In genomic region chr10:80072623-80073489, GRCm38 (mm10) we compare ENCODE assay signal across 10 mouse cellular contexts. TPM values are rescaled to one million over a fixed set of nuclear protein-coding genes. Genes with fewer than 3 reads are reported as not detected.
A peak's percentile ranks its signal among the peaks of the same experiment; 100 is the strongest.
DNase-seq lines count a peak whose midpoint lies in the region; ATAC-seq lines count a peak whose summit lies in the region.
"Had no signal": no experiment of that assay in that cellular context is flagged by ENCODE, and none has a peak within 500 bp of the region (broad histone marks: within the 10 kb centered on the region; RNA-seq: fewer than 3 reads in every experiment).

No protein-coding gene starts in this region.

- H3K4me3 ChIP-seq in kidney, embryonic 14.5 days (ENCODE audit: low read length) = no peak overlapping the region
- no peak overlapping the region for H3K4me3 ChIP-seq in liver, embryonic 15.5 days (replicated peaks)
- H3K4me3 ChIP-seq: left cerebral cortex, adult 2 months had no signal

- H3K27ac ChIP-seq in kidney, embryonic 14.5 days (ENCODE audit: low read depth, low read length) = no peak overlapping the region
- H3K27ac ChIP-seq in liver, embryonic 15.5 days (replicated peaks) = peak overlapping the region; percentile 92

- no peak overlapping the region for H3K9ac ChIP-seq in kidney, embryonic 14.5 days (ENCODE audit: low read depth, low read length)
- H3K9ac ChIP-seq in liver, embryonic 15.5 days = no peak overlapping the region

- peak; percentile 62 for DNase-seq in adrenal gland, postnatal 10 days
- no peak for DNase-seq in adrenal gland, postnatal 25 days
- peak; percentile 48 for DNase-seq in kidney, adult 18-20 months
- DNase-seq in induced T-regulatory cell, adult 2 months (ENCODE audit: low read depth) = peak; percentile 22
- DNase-seq in ovary, postnatal 14 days (ENCODE audit: low spot score) = no peak
- DNase-seq in right cerebral cortex, postnatal 36 days (ENCODE audit: low spot score in 2 of 2) = no peak
- DNase-seq: heart, postnatal 36 days had no signal

- H3K4me2 ChIP-seq in kidney, embryonic 14.5 days (replicated peaks; ENCODE audit: low read depth, low read length) = no peak overlapping the region
- H3K4me2 ChIP-seq in liver, embryonic 15.5 days = no peak overlapping the region

- H3K9me3 ChIP-seq in kidney, embryonic 14.5 days (ENCODE audit: control insufficient read depth, low read length) = no peaks in the 10 kb centered on the region
- H3K9me3 ChIP-seq in liver, embryonic 15.5 days (replicated peaks) = no peaks in the 10 kb centered on the region

- ATAC-seq in kidney, embryonic 14.5 days (ENCODE audit: low FRiP score, low TSS enrichment) = no peak
- no peak for ATAC-seq in liver, embryonic 15.5 days (ENCODE audit: insufficient read depth)

- H3K4me1 ChIP-seq in kidney, embryonic 14.5 days (ENCODE audit: control insufficient read depth, insufficient read depth, low read length) = peaks cover 29% of the 10 kb centered on the region
- H3K4me1 ChIP-seq in liver, embryonic 15.5 days (replicated peaks) = peaks cover 74% of the 10 kb centered on the region

- peaks cover 4% of the 10 kb centered on the region; the same call in 1 of the 2 replicates for H3K36me3 ChIP-seq in kidney, embryonic 14.5 days (ENCODE audit: control insufficient read depth, insufficient read depth, low read length)
- H3K36me3 ChIP-seq in liver, embryonic 15.5 days (replicated peaks) = peaks cover 48% of the 10 kb centered on the region; the same call in 1 of the 2 replicates

- 85% methylated on average over 20 of the region's 20 CpGs for WGBS in kidney, embryonic 14.5 days
- WGBS in liver, embryonic 15.5 days (ENCODE audit: insufficient replicate concordance) = 80% methylated on average over 20 of the region's 20 CpGs

- no peaks in the 10 kb centered on the region for H3K27me3 ChIP-seq in kidney, embryonic 14.5 days (ENCODE audit: control insufficient read depth, insufficient read depth, low read length)
- H3K27me3 ChIP-seq in liver, embryonic 15.5 days = no peaks in the 10 kb centered on the region

RNA-seq across cellular contexts. Expression of gene Gpx4, which starts 25.9 kb away (rescaled TPM):
- total RNA-seq in adrenal gland, postnatal 10 days (2021) = 1,000 to 10,000 TPM; 1,132 to 1,146 TPM
- total RNA-seq in adrenal gland, postnatal 25 days (2021) = 977 and 1,201 TPM in 2 replicates
- 552 and 641 TPM in 2 replicates for polyA plus RNA-seq in kidney, embryonic 14.5 days (2014; fragmentation: Nextera tagmentation; extraction: Ambion mirVana)
- polyA plus RNA-seq in liver, embryonic 15.5 days (2015; fragmentation: Nextera tagmentation; extraction: Ambion mirVana) = 603 and 658 TPM in 2 replicates

RNA-seq across cellular contexts. Expression of gene Sbno2, which starts 32.5 kb away (rescaled TPM):
- 10 to 100 TPM; 37.5 to 55.7 TPM for total RNA-seq in adrenal gland, postnatal 10 days (2021)
- total RNA-seq in adrenal gland, postnatal 25 days (2021) = 66.1 and 73.2 TPM in 2 replicates
- polyA plus RNA-seq in kidney, embryonic 14.5 days (2014; fragmentation: Nextera tagmentation; extraction: Ambion mirVana) = 10.6 and 14.8 TPM in 2 replicates
- 10.4 and 12.3 TPM in 2 replicates for polyA plus RNA-seq in liver, embryonic 15.5 days (2015; fragmentation: Nextera tagmentation; extraction: Ambion mirVana)

RNA-seq across cellular contexts. Expression of gene Polr2e, which starts 33.3 kb away (rescaled TPM):
- 100 to 1,000 TPM in 1 of 2 experiments, 10 to 100 TPM in 1; 96.5 to 102 TPM for total RNA-seq in adrenal gland, postnatal 10 days (2021)
- 84.3 and 101 TPM in 2 replicates for total RNA-seq in adrenal gland, postnatal 25 days (2021)
- polyA plus RNA-seq in kidney, embryonic 14.5 days (2014; fragmentation: Nextera tagmentation; extraction: Ambion mirVana) = 276 and 310 TPM in 2 replicates
- 81.3 and 84.4 TPM in 2 replicates for polyA plus RNA-seq in liver, embryonic 15.5 days (2015; fragmentation: Nextera tagmentation; extraction: Ambion mirVana)

RNA-seq across cellular contexts. Expression of gene Stk11, which starts 42.7 kb away (rescaled TPM):
- 100 to 1,000 TPM; 133 to 151 TPM for total RNA-seq in adrenal gland, postnatal 10 days (2021)
- 154 TPM in 2 replicates for total RNA-seq in adrenal gland, postnatal 25 days (2021)
- polyA plus RNA-seq in kidney, embryonic 14.5 days (2014; fragmentation: Nextera tagmentation; extraction: Ambion mirVana) = 26.6 and 42.0 TPM in 2 replicates
- polyA plus RNA-seq in liver, embryonic 15.5 days (2015; fragmentation: Nextera tagmentation; extraction: Ambion mirVana) = 16.4 and 21.8 TPM in 2 replicates

RNA-seq across cellular contexts. Expression of gene Arhgap45, which starts 56.4 kb away (rescaled TPM):
- 10 to 100 TPM; 11.9 to 12.7 TPM for total RNA-seq in adrenal gland, postnatal 10 days (2021)
- total RNA-seq in adrenal gland, postnatal 25 days (2021) = 3.7 and 4.3 TPM in 2 replicates
- 4.8 and 7.7 TPM in 2 replicates for polyA plus RNA-seq in kidney, embryonic 14.5 days (2014; fragmentation: Nextera tagmentation; extraction: Ambion mirVana)
- polyA plus RNA-seq in liver, embryonic 15.5 days (2015; fragmentation: Nextera tagmentation; extraction: Ambion mirVana) = 15.7 and 18.2 TPM in 2 replicates

Comparison
In these comparisons a context has a peak if more than half of its experiments do, and no peak if none do; other contexts are left out.
1. DNase-seq: peak in adrenal gland, postnatal 10 days (single experiment), kidney, adult 18-20 months (single experiment) and induced T-regulatory cell, adult 2 months (single experiment); none in adrenal gland, postnatal 25 days (single experiment), ovary, postnatal 14 days (single experiment) and right cerebral cortex, postnatal 36 days (0 of 2).